Mouse (Mus musculus): Measurements from ENCODE around the gene Pde8b.

DNA sequence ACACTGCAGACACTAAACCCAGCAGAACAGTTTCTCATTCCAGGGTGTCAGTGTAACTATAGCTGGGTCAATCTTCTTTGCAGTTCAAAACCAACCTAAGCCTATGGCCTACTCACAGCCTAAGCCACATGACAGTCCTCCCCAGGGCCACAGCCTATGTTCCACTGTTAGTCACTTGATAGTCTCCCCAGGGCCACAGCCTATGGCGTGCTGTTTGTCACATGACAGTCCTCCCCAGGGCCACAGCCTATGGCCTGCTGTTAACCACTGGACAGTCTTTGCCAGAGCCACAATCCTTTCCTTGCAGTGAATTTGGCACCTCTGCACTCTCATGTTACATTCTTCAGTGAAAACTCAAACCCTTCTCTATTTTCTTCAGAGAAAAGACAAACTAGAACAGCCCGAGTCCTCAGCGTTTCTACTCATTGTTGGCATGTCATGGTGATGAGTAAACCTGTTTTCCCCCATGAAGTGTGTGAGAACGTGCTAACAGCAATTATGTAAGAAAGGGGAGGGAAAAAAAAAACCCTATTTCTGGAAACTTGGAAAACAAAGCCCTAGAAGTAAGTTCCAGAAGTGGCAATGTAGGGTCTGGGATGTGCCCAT, 147.0 kb downstream of the Pde8b start:
- TF ChIP-seq CTCF (IDR thresholded peaks at IDR 0.05; ENCODE audit: control insufficient read depth, insufficient read depth, low read length) (no peak), POLR2A (IDR thresholded peaks at IDR 0.05; ENCODE audit: borderline replicate concordance, control insufficient read depth, low read depth, low read length) (no peak)

Measured in bone marrow, adult 2 months (tissue).